Mouse (Mus musculus) G1E (cell line): Measurements from ENCODE around the gene Dnm3. TPM values are rescaled to one million over a fixed set of nuclear protein-coding genes. Genes with fewer than 3 reads are reported as not detected.

Experiments
- ATAC-seq: 2 replicates; pipeline ENCODE4 v1.8.0; 2016; ENCODE audit warnings: mild to moderate bottlenecking; ENCODE audit not compliant: insufficient number of reproducible peaks, poor library complexity, low FRiP score, severe bottlenecking; ENCODE audit errors: extremely low read depth
- DNase-seq: peaks from one replicate; pipeline ENCODE4 v3.0.0; 2012; ENCODE audit warnings: low spot score
- H3K27me3 ChIP-seq: 2 replicates; pipeline ENCODE4 v1.6.1; 2012; ENCODE audit warnings: mild to moderate bottlenecking, low read length, inconsistent platforms; ENCODE audit not compliant: insufficient read depth
- H3K36me3 ChIP-seq: replicated peaks from 2 replicates; pipeline ENCODE3; 2012; ENCODE audit warnings: mild to moderate bottlenecking, inconsistent platforms
- H3K4me1 ChIP-seq: 2 replicates; pipeline ENCODE4 v1.6.1; 2012; ENCODE audit warnings: low read depth, low read length, inconsistent platforms, mixed read lengths; ENCODE audit not compliant: insufficient read depth
- H3K4me3 ChIP-seq: 2 replicates; pipeline ENCODE4 v1.5.1; 2012; ENCODE audit warnings: low read depth, mild to moderate bottlenecking, inconsistent platforms, low read length, moderate library complexity, mixed read lengths
- H3K9me3 ChIP-seq: replicated peaks from 2 replicates; pipeline ENCODE4 v1.6.1; 2012; ENCODE audit warnings: inconsistent platforms
- CTCF ChIP-seq: IDR thresholded peaks from 2 replicates; pipeline ENCODE4 v1.5.1; 2012; ENCODE audit warnings: low read depth, low read length, inconsistent platforms, mixed read lengths
- GATA1 ChIP-seq: IDR thresholded peaks from 2 replicates; pipeline ENCODE4 v1.6.1; 2012; ENCODE audit warnings: borderline replicate concordance, low read length, inconsistent platforms, mixed read lengths
- GATA2 ChIP-seq: IDR thresholded peaks from 2 replicates; pipeline ENCODE4 v1.6.1; 2012; ENCODE audit warnings: low read depth, low read length, inconsistent platforms, borderline replicate concordance
- POLR2AphosphoS5 ChIP-seq: IDR thresholded peaks from 2 replicates; pipeline ENCODE4 v1.6.1; 2012; ENCODE audit warnings: low read depth, low read length, inconsistent platforms; ENCODE audit not compliant: insufficient replicate concordance
- TAL1 ChIP-seq: conservative IDR thresholded peaks from 2 replicates; pipeline ENCODE4 v1.6.1; 2012; ENCODE audit warnings: low read depth, low read length, inconsistent platforms, mixed read lengths
- polyA plus RNA-seq: library from polyadenylated mRNA; stranded (reverse); fragments of >175 nt; gene quantifications from 2 replicates; pipeline ENCODE4 v1.2.3, GENCODE M21; 2012
- total RNA-seq, 2 experiments: library from RNA; stranded (forward) in 1 of 2; stranded (reverse) in 1 of 2; fragments of 200-1000 nt in 1 of 2; fragments of >200 nt in 1 of 2; fragmentation: Nextera tagmentation in 1 of 2; gene quantifications; 2 replicates each; pipeline ENCODE4 v1.2.3; 2014 to 2017

The Dnm3 gene
- total and polyA plus RNA-seq, 3 experiments = 0.27 to 0.66 TPM; not detected in 1

DNA sequence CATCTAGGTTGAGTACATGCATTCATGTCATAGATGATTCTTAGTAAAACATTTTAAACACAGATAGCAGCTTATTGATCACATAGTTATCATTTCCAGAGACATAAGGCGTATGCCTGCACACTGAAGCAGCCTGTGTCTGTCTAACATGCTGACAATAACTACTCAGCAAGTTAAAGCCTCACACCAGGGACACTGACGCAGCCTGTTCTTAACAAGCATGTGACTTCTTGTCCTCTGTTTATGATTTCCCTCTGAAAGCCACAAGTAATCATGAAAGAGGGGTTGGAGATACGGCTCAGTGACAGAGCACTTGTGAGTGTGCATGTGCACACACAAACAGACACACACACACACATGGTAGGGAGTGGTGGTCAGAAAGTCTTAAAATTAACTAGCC is 294.4 kb downstream of the Dnm3 start:
- Histone ChIP-seq H3K4me3 (no peak overlapping the region), H3K36me3 (no peaks in the 10 kb centered on the region), H3K9me3 (no peaks in the 10 kb centered on the region), H3K4me1 (no peaks in the 10 kb centered on the region), H3K27me3 (peaks cover 9% of the 10 kb centered on the region; the same call in 1 of the 2 replicates)
- TF ChIP-seq POLR2AphosphoS5 = no peak
- no peak for TF ChIP-seq CTCF
- no peak for TF ChIP-seq GATA2
- TF ChIP-seq TAL1 = no peak
- TF ChIP-seq GATA1 = no peak
- DNase-seq (no peak), ATAC-seq (no peak)

DNA sequence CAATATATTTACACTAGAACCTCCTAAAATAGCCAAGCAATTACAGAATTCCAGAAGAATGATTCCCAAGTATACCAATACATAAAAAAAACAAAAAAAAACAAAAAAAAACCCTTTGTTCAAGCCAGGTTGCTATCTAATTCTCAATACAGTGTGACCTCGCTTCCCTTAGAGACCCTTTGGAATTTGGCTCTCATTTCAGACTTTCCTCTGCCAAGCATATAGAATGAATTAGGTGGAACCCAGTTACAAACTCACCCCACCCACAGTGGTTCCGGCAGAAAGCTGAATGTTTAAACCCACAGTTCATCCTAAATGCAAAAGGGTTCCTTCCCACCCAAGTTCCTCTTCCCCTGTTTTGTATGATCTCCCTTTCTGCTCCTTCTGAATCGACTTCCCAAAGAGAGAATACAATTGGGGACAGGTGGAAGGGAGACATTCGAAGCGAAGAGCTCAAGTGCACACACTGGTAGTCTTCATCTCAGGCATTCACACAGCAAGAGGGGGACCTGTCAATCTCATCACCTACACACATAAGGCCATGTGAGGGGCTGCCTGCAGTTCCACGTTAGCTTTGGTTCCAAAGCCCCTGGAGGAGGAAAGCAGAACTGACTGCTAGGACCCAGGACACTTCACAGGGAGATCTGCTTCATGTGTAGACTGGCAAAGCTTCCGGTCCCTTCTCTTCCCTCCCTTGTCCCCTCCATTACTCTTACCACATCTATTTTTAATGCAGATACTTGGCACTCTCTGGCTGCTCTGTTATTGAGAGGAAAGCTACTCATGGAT is 296.5 kb downstream of the Dnm3 start:
- no peak overlapping the region for H3K4me3 ChIP-seq
- H3K4me1 ChIP-seq = no peaks in the 10 kb centered on the region
- no peaks in the 10 kb centered on the region for H3K9me3 ChIP-seq
- DNase-seq = no peak
- no peaks in the 10 kb centered on the region for H3K36me3 ChIP-seq
- no peak for ATAC-seq
- H3K27me3 ChIP-seq = peaks cover 9% of the 10 kb centered on the region; the same call in 1 of the 2 replicates
- no peak for TF ChIP-seq GATA2
- TF ChIP-seq POLR2AphosphoS5 = no peak
- no peak for TF ChIP-seq TAL1
- no peak for TF ChIP-seq CTCF
- TF ChIP-seq GATA1 = no peak

DNA sequence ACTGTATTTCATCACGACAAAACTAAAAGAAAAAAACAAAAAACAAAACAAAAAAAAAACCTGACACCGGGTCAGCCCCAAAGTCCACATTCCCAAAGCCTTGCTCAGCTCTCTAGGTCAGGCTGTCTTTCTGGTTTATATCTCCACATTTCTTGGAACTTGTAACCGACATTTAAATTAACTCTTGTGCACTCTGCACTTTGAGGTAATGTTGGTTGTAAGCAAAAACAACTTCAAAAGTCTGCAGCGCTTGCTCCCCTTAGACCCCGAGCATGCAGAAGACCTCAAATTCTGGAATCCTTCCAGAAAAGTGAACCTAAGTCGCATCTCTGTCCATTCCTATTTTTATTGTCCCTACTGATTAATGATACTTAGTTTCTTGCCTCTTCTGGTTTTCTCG is 297.4 kb downstream of the Dnm3 start:
- H3K36me3 ChIP-seq = no peaks in the 10 kb centered on the region
- DNase-seq (no peak), ATAC-seq (no peak)
- H3K27me3 ChIP-seq = peaks cover 9% of the 10 kb centered on the region; the same call in 1 of the 2 replicates
- no peaks in the 10 kb centered on the region for H3K4me1 ChIP-seq
- TF ChIP-seq GATA2 = no peak
- no peak for TF ChIP-seq CTCF
- no peak for TF ChIP-seq POLR2AphosphoS5
- TF ChIP-seq TAL1 = no peak
- no peak for TF ChIP-seq GATA1
- H3K4me3 ChIP-seq = no peak overlapping the region
- H3K9me3 ChIP-seq = no peaks in the 10 kb centered on the region

DNA sequence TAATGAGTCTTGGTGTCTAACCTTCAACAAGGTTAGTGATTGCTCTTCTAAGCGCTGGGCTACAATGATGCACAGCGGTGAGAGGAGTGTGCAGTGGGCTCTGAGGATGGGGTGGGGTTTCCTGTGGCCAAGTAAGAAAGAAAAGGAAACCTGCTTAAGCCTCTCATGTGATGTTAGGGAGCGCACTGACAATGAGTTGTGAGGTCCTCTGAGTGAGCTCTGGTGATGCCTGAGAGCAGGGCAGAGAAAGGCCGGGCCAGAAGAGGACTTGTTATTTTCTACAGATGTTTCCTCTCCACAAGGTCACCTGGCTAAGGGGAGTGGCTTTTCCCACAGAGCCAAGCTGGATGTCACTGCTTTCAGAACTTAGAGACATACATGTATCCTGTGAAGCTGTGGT is 298.4 kb downstream of the Dnm3 start:
- Histone ChIP-seq H3K4me3 (no peak overlapping the region), H3K36me3 (no peaks in the 10 kb centered on the region), H3K9me3 (no peaks in the 10 kb centered on the region), H3K4me1 (no peaks in the 10 kb centered on the region), H3K27me3 (peaks cover 9% of the 10 kb centered on the region; the same call in 1 of the 2 replicates)
- TF ChIP-seq POLR2AphosphoS5 = no peak
- no peak for TF ChIP-seq CTCF
- TF ChIP-seq GATA2 = no peak
- no peak for TF ChIP-seq TAL1
- no peak for TF ChIP-seq GATA1
- no peak for ATAC-seq
- DNase-seq = no peak

DNA sequence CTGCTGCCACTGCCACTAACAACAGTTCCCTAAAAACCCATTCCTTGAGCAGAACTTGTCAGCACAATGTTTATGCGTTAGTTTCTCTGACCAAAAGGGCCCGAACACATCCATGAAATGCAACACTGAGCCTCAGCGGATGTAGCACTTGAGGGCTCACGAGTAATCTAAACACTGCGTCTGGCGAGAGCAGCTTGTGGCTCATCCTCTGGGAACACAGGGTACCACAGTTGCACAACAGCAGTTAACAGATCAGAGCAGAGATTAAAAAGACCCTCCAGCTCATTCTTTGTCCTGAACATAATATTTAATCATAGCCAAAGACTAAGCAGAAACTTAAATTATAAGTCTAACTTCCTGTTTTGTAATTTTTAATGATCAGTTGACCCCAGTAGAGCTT is 305.0 kb downstream of the Dnm3 start:
- no peak for ATAC-seq
- no peak for DNase-seq
- no peaks in the 10 kb centered on the region for H3K4me1 ChIP-seq
- H3K4me3 ChIP-seq = no peak overlapping the region
- H3K9me3 ChIP-seq = no peaks in the 10 kb centered on the region
- no peak for TF ChIP-seq GATA1
- TF ChIP-seq TAL1 = no peak
- TF ChIP-seq GATA2 = no peak
- TF ChIP-seq POLR2AphosphoS5 = no peak
- TF ChIP-seq CTCF = no peak
- no peaks in the 10 kb centered on the region for H3K36me3 ChIP-seq
- peaks cover 8% of the 10 kb centered on the region; the same call in 1 of the 2 replicates for H3K27me3 ChIP-seq

DNA sequence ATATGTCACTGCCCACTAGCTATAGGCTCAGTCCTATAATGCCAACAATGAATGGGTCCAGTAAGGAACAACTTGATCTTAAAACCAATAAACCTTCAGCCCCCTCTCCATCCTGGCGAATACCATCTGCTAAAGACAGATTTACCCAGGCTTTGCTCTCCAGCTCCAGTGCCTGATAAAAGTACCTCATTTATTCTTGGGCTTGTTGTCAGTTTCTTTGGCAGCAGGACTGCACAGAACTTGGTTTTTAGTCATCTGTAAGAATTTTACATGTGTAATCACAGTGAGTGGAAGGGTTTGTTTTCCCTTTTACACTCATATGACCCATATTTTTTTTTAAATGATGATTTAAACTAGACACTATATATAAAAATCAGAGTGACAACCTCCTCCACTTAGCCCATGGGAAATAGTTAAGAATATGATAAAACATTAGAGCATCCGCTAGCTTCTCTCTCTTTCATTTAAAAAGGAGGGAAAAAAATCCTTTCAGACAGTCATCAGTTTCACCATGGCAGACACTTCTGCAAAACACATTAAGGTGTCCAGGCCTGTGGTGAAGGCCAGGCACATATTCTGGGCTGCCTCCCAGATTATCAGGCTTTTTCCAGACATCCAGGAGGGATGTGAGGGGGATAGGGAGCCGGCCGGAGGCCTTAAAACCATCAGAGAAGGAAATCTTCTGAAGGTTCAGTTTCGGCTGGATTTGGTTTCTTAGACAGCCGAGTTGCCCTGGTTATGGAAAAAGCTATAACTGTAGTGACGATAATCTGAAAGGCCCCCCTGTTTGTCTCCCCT is 313.9 kb downstream of the Dnm3 start:
- H3K36me3 ChIP-seq = no peaks in the 10 kb centered on the region
- no peak for DNase-seq
- H3K4me1 ChIP-seq = no peaks in the 10 kb centered on the region
- no peak overlapping the region for H3K4me3 ChIP-seq
- H3K27me3 ChIP-seq = no peaks in the 10 kb centered on the region; the same call in 1 of the 2 replicates
- ATAC-seq = no peak
- no peaks in the 10 kb centered on the region for H3K9me3 ChIP-seq
- TF ChIP-seq GATA2 = no peak
- TF ChIP-seq CTCF = no peak
- no peak for TF ChIP-seq TAL1
- TF ChIP-seq GATA1 = no peak
- no peak for TF ChIP-seq POLR2AphosphoS5
